Mouse (Mus musculus) hindbrain, embryonic 14.5 days (tissue): ENCODE measurements around the gene Exog. TPM values are rescaled to one million over a fixed set of nuclear protein-coding genes. Genes with fewer than 3 reads are reported as not detected.

ENCODE experiments used
- ATAC-seq: fragments of 200-750 bp; cut with Nextera tagmentation; 2 replicates; pipeline ENCODE4 v1.8.0; 2017; ENCODE audit warnings: moderate number of reproducible peaks, mild to moderate bottlenecking, moderate TSS enrichment, moderate library complexity; ENCODE audit not compliant: low FRiP score
- DNase-seq: peaks from one replicate; pipeline ENCODE4 v3.0.0-alpha.2; 2015; ENCODE audit warnings: low spot score
- H3K27ac ChIP-seq: fragments of 300-500 bp; sonication (generic); 2 replicates; pipeline ENCODE4 v1.5.1; 2014; ENCODE audit warnings: mild to moderate bottlenecking, moderate library complexity
- H3K27me3 ChIP-seq: fragments of 300-500 bp; sonication (generic); 2 replicates; pipeline ENCODE4 v1.6.1; 2014; ENCODE audit warnings: mild to moderate bottlenecking, low read length, mixed read lengths; ENCODE audit not compliant: control insufficient read depth, insufficient read depth
- H3K36me3 ChIP-seq: fragments of 300-500 bp; sonication (generic); replicated peaks from 2 replicates; pipeline ENCODE4 v1.6.1; 2014; ENCODE audit not compliant: control insufficient read depth, insufficient read depth
- H3K4me1 ChIP-seq: fragments of 300-500 bp; sonication (generic); replicated peaks from 2 replicates; pipeline ENCODE4 v1.6.1; 2014; ENCODE audit warnings: antibody characterized with exemption, low read length, mixed read lengths; ENCODE audit not compliant: control insufficient read depth, insufficient read depth
- H3K4me2 ChIP-seq: fragments of 300-500 bp; sonication (generic); replicated peaks from 2 replicates; pipeline ENCODE4 v1.6.1; 2014; ENCODE audit warnings: mild to moderate bottlenecking, moderate library complexity
- H3K4me3 ChIP-seq: fragments of 300-500 bp; sonication (generic); replicated peaks from 2 replicates; pipeline ENCODE4 v1.5.1; 2014; ENCODE audit warnings: mild to moderate bottlenecking, low read length
- H3K9ac ChIP-seq: fragments of 300-500 bp; sonication (generic); 2 replicates; pipeline ENCODE4 v1.6.1; 2014
- H3K9me3 ChIP-seq: fragments of 300-500 bp; sonication (generic); 2 replicates; pipeline ENCODE4 v1.6.1; 2016; ENCODE audit warnings: low read length; ENCODE audit not compliant: control insufficient read depth
- WGBS: fragments of 180-500 bp; shearing (Covaris S2); extraction: QIAGEN DNeasy Blood & Tissue Kit; methylation state at CpG from one replicate; pipeline ENCODE4 v1.1.7; 2014; 5-methylcytosine and 5-hydroxymethylcytosine counted together
- polyA plus RNA-seq: library from polyadenylated mRNA; unstranded; fragments of >200 nt; fragmentation: Nextera tagmentation; extraction: Ambion mirVana; gene quantifications from 2 replicates; pipeline ENCODE4 v1.2.1, GENCODE M21; 2014

The Exog gene
- polyA plus RNA-seq, 1 experiment from 2014 or later: 52.7 TPM

- no peaks in the 10 kb centered on the region for H3K27me3 ChIP-seq
- H3K4me3 ChIP-seq: no peak overlapping the region
- DNase-seq (no peak), ATAC-seq (no peak)
- no peak overlapping the region for H3K9ac ChIP-seq
- no peak overlapping the region for H3K27ac ChIP-seq
- 90% methylated on average over 5 of the region's 5 CpGs for WGBS
- no peaks in the 10 kb centered on the region for H3K36me3 ChIP-seq
- no peaks in the 10 kb centered on the region for H3K9me3 ChIP-seq
- H3K4me1 ChIP-seq: peaks cover 18% of the 10 kb centered on the region
- H3K4me2 ChIP-seq: no peak overlapping the region
These were observed 34.9 kb upstream of the Exog start for GRCm38 (mm10) chr9:119409864-119410263.

DNA sequence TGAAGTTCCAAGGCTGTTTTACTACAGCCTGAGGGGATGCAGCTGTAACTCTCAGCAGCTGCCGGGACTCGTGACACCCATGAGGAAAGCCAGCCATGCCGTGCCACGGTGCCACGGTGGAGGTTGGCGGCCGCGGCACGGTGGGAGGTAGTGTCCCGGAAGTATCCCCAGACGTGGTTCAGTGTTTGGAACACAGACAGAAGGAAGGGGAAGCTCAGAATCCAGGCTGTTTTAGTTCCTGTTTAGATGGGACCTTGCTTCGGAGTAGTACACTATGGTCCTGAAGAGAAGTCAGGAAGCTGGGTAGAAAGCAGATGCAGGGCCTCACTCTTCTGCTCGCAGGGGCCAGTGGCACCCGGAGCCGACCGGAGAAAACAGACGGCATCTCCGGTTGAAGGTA is 26.7 kb upstream of the Exog start:
- Histone ChIP-seq H3K27ac (no peak overlapping the region), H3K4me3 (no peak overlapping the region), H3K9me3 (no peaks in the 10 kb centered on the region), H3K27me3 (no peaks in the 10 kb centered on the region), H3K9ac (no peak overlapping the region), H3K4me1 (peaks cover 14% of the 10 kb centered on the region), H3K4me2 (no peak overlapping the region), H3K36me3 (no peaks in the 10 kb centered on the region)
- ATAC-seq (no peak), DNase-seq (no peak)
- WGBS: 77% methylated on average over 18 of the region's 18 CpGs

GRCm38 (mm10) chr9:119419852-119420438 is 24.8 kb upstream of the Exog start:
- H3K4me2 ChIP-seq: no peak overlapping the region
- H3K9me3 ChIP-seq: no peaks in the 10 kb centered on the region
- DNase-seq (no peak), ATAC-seq (no peak)
- no peak overlapping the region for H3K27ac ChIP-seq
- no peaks in the 10 kb centered on the region for H3K36me3 ChIP-seq
- H3K9ac ChIP-seq: no peak overlapping the region
- no peak overlapping the region for H3K4me3 ChIP-seq
- 78% methylated on average over 12 of the region's 12 CpGs for WGBS
- H3K4me1 ChIP-seq: peaks cover 22% of the 10 kb centered on the region
- H3K27me3 ChIP-seq: no peaks in the 10 kb centered on the region

DNA sequence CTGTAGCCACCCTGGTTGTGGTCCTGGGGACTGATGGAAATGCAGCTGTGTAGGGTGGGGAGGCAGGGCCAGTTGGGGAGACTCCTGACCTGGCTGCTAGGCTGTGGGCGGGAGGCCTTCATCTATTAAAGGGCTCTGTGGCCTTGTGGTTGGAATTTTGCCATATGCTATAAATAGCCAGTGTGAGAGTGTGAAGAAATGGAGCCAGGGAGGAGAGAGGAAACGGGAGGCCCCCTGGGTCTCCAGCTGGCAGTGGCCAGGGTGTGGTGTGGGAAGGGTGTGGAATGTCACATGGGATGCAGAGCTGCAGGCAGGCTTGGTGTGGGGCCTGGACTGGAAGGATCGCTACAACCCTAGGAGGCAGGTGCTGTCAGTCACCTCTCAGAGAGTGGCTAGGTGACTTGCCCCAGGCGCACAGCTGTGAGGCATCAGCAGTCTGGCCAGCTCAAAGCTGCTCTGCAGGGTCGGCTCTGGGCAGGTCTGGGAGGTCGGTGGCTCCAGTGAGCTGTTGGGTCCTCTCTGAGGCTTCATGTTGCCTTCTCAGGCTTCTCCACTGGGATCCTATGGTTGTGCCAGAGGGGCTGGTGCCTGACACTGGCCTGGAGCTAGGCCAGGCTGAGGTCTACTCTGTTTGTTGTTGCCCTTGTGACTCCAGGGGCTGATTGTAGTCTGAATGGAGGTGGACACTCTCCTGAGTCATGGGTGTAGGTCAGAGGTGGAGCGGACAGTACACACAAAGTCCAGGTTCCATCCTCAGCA is 19.3 kb upstream of the Exog start:
- 59% methylated on average over 7 of the region's 7 CpGs for WGBS
- Histone ChIP-seq H3K4me2 (no peak overlapping the region), H3K4me3 (no peak overlapping the region), H3K36me3 (peaks cover 28% of the 10 kb centered on the region), H3K9ac (0 out of 2 replicates have a peak overlapping the region, but pooled peaks have one; percentile 20), H3K9me3 (no peaks in the 10 kb centered on the region), H3K27ac (peak overlapping the region; percentile 47), H3K27me3 (no peaks in the 10 kb centered on the region), H3K4me1 (peaks cover 21% of the 10 kb centered on the region)
- DNase-seq: peak; percentile 53
- peak; percentile 70; the same call in 1 of the 2 replicates for ATAC-seq

- Histone ChIP-seq H3K9ac (no peak overlapping the region), H3K4me3 (no peak overlapping the region), H3K36me3 (peaks cover 31% of the 10 kb centered on the region), H3K9me3 (no peaks in the 10 kb centered on the region), H3K4me2 (no peak overlapping the region), H3K27ac (peak overlapping the region; percentile 47; the same call in 1 of the 2 replicates), H3K4me1 (peaks cover 21% of the 10 kb centered on the region), H3K27me3 (no peaks in the 10 kb centered on the region)
- ATAC-seq (no peak), DNase-seq (no peak)
- 86% methylated on average over 13 of the region's 13 CpGs for WGBS
These were observed 18.7 kb upstream of the Exog start for GRCm38 (mm10) chr9:119425976-119426415.

GRCm38 (mm10) chr9:119426483-119426882 is 18.3 kb upstream of the Exog start:
- peaks cover 21% of the 10 kb centered on the region for H3K4me1 ChIP-seq
- DNase-seq: no peak
- no peak overlapping the region for H3K9ac ChIP-seq
- H3K36me3 ChIP-seq: peaks cover 36% of the 10 kb centered on the region
- H3K27me3 ChIP-seq: no peaks in the 10 kb centered on the region
- 74% methylated on average over 7 of the region's 7 CpGs for WGBS
- no peak overlapping the region for H3K4me3 ChIP-seq
- no peaks in the 10 kb centered on the region for H3K9me3 ChIP-seq
- ATAC-seq: no peak
- H3K4me2 ChIP-seq: no peak overlapping the region
- H3K27ac ChIP-seq: no peak overlapping the region

GRCm38 (mm10) chr9:119430311-119430710 is 14.4 kb upstream of the Exog start:
- H3K4me3 ChIP-seq: no peak overlapping the region
- H3K4me2 ChIP-seq: no peak overlapping the region
- peak; percentile 43; the same call in 1 of the 2 replicates for ATAC-seq
- peaks cover 10% of the 10 kb centered on the region for H3K4me1 ChIP-seq
- WGBS: 59% methylated on average over 7 of the region's 7 CpGs
- H3K9me3 ChIP-seq: no peaks in the 10 kb centered on the region
- DNase-seq: peak; percentile 82
- H3K36me3 ChIP-seq: peaks cover 73% of the 10 kb centered on the region
- H3K9ac ChIP-seq: no peak overlapping the region
- no peak overlapping the region for H3K27ac ChIP-seq
- no peaks in the 10 kb centered on the region for H3K27me3 ChIP-seq

DNA sequence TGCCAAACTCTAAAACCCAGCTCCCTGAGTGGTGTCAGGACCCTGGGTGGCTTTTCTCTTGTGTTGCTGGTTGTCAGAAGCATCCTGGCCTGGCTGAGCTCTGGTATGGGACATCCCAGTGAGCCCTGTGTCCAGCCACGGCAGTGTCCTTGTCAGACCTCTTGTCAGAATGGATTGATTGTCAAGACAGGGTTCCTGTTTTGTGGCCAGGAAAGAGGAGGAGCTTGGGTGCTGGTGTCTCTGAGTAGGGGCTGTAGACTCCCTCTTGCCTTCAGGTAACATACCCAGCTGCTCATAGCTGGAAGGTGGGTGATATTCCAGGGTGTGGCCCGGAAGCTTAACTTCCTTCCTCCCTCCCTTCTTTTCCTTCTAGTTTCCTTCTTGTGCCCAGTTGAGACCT is 8.9 kb upstream of the Exog start:
- H3K4me3 ChIP-seq: no peak overlapping the region
- peaks cover 88% of the 10 kb centered on the region for H3K36me3 ChIP-seq
- no peaks in the 10 kb centered on the region for H3K9me3 ChIP-seq
- no peaks in the 10 kb centered on the region for H3K27me3 ChIP-seq
- 80% methylated on average over 2 of the region's 2 CpGs for WGBS
- ATAC-seq: no peak
- no peaks in the 10 kb centered on the region for H3K4me1 ChIP-seq
- no peak overlapping the region for H3K4me2 ChIP-seq
- no peak overlapping the region for H3K27ac ChIP-seq
- DNase-seq: no peak
- no peak overlapping the region for H3K9ac ChIP-seq

DNA sequence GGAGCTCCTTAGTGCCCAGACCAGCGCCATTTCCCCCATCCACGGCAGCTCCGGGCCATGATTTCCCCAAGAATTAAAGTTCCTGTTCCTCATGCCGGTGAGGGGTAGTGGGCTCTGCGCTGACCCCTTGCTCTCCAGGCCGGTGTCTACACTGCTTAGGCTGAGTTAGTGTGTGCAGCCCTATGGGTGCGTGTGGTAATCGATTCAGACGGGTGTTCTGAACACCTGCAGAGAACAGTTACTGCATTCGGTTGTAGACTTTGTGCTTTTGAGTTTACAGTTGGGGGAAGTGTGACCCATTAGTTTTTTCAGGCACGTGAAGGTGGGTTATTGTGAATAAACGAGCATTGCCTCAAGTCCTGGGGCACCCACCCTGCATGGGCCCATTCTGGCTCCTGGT is 6.7 kb upstream of the Exog start:
- 91% methylated on average over 12 of the region's 12 CpGs for WGBS
- no peaks in the 10 kb centered on the region for H3K27me3 ChIP-seq
- peaks cover 68% of the 10 kb centered on the region for H3K36me3 ChIP-seq
- H3K4me2 ChIP-seq: no peak overlapping the region
- no peak overlapping the region for H3K27ac ChIP-seq
- no peak for DNase-seq
- ATAC-seq: no peak
- H3K9ac ChIP-seq: no peak overlapping the region
- no peak overlapping the region for H3K4me3 ChIP-seq
- H3K9me3 ChIP-seq: no peaks in the 10 kb centered on the region
- no peaks in the 10 kb centered on the region for H3K4me1 ChIP-seq
